In genomic region chr16:72603487-72604206, GRCm38 (mm10) we compare ENCODE assay signal across 12 mouse cellular contexts.
"Had no signal": no experiment of that assay in that cellular context is flagged by ENCODE, and none has a peak within 500 bp of the region (broad histone marks: within the 10 kb centered on the region; RNA-seq: fewer than 3 reads in every experiment).

No protein-coding gene starts in this region.

- H3K4me3 ChIP-seq: limb, embryonic 13.5 days; neural tube, embryonic 13.5 days had no signal

- DNase-seq: kidney, adult 18-20 months; kidney, postnatal 10 days; kidney, postnatal 4 days; left cerebral cortex, postnatal 4 days; lung, adult 18-20 months; right cerebral cortex, adult 18-20 months; right cerebral cortex, postnatal 25 days; thymus, adult 18-20 months; thymus, postnatal 25 days had no signal

- H3K27me3 ChIP-seq: limb, embryonic 13.5 days; neural tube, embryonic 13.5 days had no signal

- H3K27ac ChIP-seq: limb, embryonic 13.5 days; liver, embryonic 14.5 days; neural tube, embryonic 13.5 days had no signal

- H3K36me3 ChIP-seq: limb, embryonic 13.5 days; neural tube, embryonic 13.5 days had no signal

- H3K4me1 ChIP-seq: limb, embryonic 13.5 days; neural tube, embryonic 13.5 days had no signal

- H3K4me2 ChIP-seq: limb, embryonic 13.5 days; neural tube, embryonic 13.5 days had no signal

- H3K9me3 ChIP-seq: limb, embryonic 13.5 days; neural tube, embryonic 13.5 days had no signal

- H3K9ac ChIP-seq: limb, embryonic 13.5 days; liver, embryonic 14.5 days; neural tube, embryonic 13.5 days had no signal
